Mouse (Mus musculus) liver, embryonic 16.5 days (tissue): Measurements from ENCODE around the gene Zfp791. TPM values are rescaled to one million over a fixed set of nuclear protein-coding genes. Genes with fewer than 3 reads are reported as not detected.

Experiments used
- ATAC-seq: fragments of 200-750 bp; cut with Nextera tagmentation; 2 replicates; pipeline ENCODE4 v1.8.0; 2017; ENCODE audit warnings: low read depth, mild to moderate bottlenecking, moderate number of reproducible peaks, moderate library complexity
- H3K27ac ChIP-seq: fragments of 300-500 bp; sonication (generic); 2 replicates; pipeline ENCODE4 v1.5.1; 2014; ENCODE audit warnings: mild to moderate bottlenecking, low read length
- H3K27me3 ChIP-seq: fragments of 300-500 bp; sonication (generic); 2 replicates; pipeline ENCODE4 v1.6.1; 2014; ENCODE audit warnings: low read depth, low read length, mixed read lengths; ENCODE audit not compliant: control insufficient read depth, insufficient read depth
- H3K36me3 ChIP-seq: fragments of 300-500 bp; sonication (generic); 2 replicates; pipeline ENCODE4 v1.6.1; 2014; ENCODE audit warnings: mild to moderate bottlenecking; ENCODE audit not compliant: control insufficient read depth, insufficient read depth
- H3K4me1 ChIP-seq: fragments of 300-500 bp; sonication (generic); 2 replicates; pipeline ENCODE4 v1.6.1; 2014; ENCODE audit warnings: low read depth, low read length, mixed read lengths; ENCODE audit not compliant: control insufficient read depth
- H3K4me2 ChIP-seq: fragments of 300-500 bp; sonication (generic); 2 replicates; pipeline ENCODE4 v1.6.1; 2014; ENCODE audit warnings: low read depth, low read length, mixed read lengths
- H3K4me3 ChIP-seq: fragments of 300-500 bp; sonication (generic); 2 replicates; pipeline ENCODE4 v1.5.1; 2014; ENCODE audit warnings: low read depth, mild to moderate bottlenecking, low read length
- H3K9ac ChIP-seq: fragments of 300-500 bp; sonication (generic); 2 replicates; pipeline ENCODE4 v1.6.1; 2014; ENCODE audit warnings: low read depth, low read length
- H3K9me3 ChIP-seq: fragments of 300-500 bp; sonication (generic); replicated peaks from 2 replicates; pipeline ENCODE4 v1.6.1; 2016; ENCODE audit warnings: low read length; ENCODE audit not compliant: control insufficient read depth
- WGBS: fragments of 180-500 bp; shearing (Covaris S2); extraction: QIAGEN DNeasy Blood & Tissue Kit; methylation state at CpG from one replicate; pipeline ENCODE4 v1.1.7; 2014; ENCODE audit not compliant: insufficient replicate concordance; 5-methylcytosine and 5-hydroxymethylcytosine counted together
- microRNA-seq: library from miRNA; unstranded; fragments of <30 nt; microRNA quantifications from one replicate; pipeline ENCODE4, GENCODE M21; 2016
- polyA plus RNA-seq: library from polyadenylated mRNA; unstranded; fragments of >200 nt; fragmentation: Nextera tagmentation; extraction: Ambion mirVana; gene quantifications from 2 replicates; pipeline ENCODE4 v1.2.1, GENCODE M21; 2015

Zfp791 gene
- polyA plus RNA-seq, 1 experiment from 2014 or later, result 3.4 TPM

DNA sequence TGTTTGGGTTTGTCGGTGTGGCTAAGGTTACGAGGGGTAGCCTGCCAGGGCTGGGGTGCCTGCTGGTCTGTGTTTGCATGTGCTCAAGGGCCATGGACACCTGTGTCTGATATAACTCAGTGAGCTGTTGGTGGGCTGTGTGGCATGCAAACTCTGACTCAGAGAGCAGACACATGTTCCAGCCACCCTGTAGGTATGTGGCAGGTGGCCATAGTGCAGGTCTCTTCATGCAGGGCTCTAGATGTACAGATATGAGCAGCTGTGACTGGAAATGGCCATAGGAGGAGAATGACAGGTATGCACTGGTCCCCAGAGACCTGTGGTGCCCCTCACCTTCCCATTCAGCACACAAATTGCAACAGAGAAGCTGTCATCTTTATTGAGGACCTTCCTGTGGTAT, 55.7 kb downstream of the Zfp791 start:
- H3K9me3 ChIP-seq, result no peaks in the 10 kb centered on the region
- WGBS, result 77% methylated on average over 2 of the region's 2 CpGs
- ATAC-seq, result no peak

DNA sequence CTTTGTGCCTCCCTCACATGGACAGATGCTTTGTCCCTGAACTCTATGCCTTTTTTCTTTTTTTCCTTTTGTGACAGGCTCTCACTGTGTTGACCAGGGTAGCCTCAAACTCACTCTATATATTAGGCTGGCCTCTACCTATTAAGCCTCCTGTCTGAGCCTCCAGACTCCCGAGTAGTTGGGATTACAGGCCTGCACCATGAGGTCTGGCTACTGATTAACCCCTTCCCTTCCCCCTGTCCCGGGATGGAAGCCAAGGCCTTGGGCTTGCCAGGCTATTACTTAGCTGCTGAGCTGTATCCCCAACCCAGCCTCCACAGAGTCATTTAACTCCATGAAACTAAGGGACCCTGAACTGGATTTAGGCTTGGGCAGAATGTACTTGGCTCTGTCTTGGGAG, 57.7 kb downstream of the Zfp791 start:
- H3K4me2 ChIP-seq, result no peak overlapping the region
- no peak overlapping the region for H3K27ac ChIP-seq
- no peak overlapping the region for H3K4me3 ChIP-seq
- H3K9me3 ChIP-seq, result no peaks in the 10 kb centered on the region
- H3K9ac ChIP-seq, result no peak overlapping the region
- H3K4me1 ChIP-seq, result peaks cover 9% of the 10 kb centered on the region
- 47% methylated on average over 2 of the region's 2 CpGs for WGBS
- peak; percentile 73 for ATAC-seq
- no peaks in the 10 kb centered on the region for H3K27me3 ChIP-seq
- H3K36me3 ChIP-seq, result no peaks in the 10 kb centered on the region

More for the DNA sequence above, 55.7 kb downstream of the Zfp791 start:
- Histone ChIP-seq H3K4me2 (no peak overlapping the region), H3K4me1 (peaks cover 13% of the 10 kb centered on the region), H3K9ac (no peak overlapping the region), H3K27me3 (no peaks in the 10 kb centered on the region), H3K27ac (no peak overlapping the region), H3K36me3 (no peaks in the 10 kb centered on the region), H3K4me3 (no peak overlapping the region)

DNA sequence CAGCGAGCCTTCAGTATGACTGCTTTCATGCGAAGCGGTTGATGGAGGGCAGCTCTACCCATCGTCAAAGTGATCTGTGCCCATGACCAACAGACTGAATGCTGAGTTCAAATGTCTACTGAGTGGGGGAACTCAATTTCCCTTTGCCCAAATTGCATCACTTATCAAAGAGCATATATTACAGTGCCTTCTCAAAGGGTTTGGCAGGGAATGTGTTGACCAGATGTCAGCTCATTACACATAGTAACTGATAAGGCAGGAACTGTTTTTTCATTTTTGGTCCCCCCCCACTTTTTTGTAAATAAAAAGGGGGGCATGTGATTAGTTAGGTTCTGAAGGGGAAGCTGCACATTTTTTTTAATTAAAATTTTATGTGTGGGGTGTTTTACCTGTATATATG, 60.3 kb downstream of the Zfp791 start:
- no peaks in the 10 kb centered on the region for H3K36me3 ChIP-seq
- H3K4me3 ChIP-seq, result no peak overlapping the region
- no peaks in the 10 kb centered on the region for H3K27me3 ChIP-seq
- ATAC-seq, result no peak
- no peak overlapping the region for H3K27ac ChIP-seq
- H3K9me3 ChIP-seq, result no peaks in the 10 kb centered on the region
- H3K4me2 ChIP-seq, result no peak overlapping the region
- 83% methylated on average over 4 of the region's 4 CpGs for WGBS
- peaks cover 10% of the 10 kb centered on the region for H3K4me1 ChIP-seq
- H3K9ac ChIP-seq, result no peak overlapping the region

DNA sequence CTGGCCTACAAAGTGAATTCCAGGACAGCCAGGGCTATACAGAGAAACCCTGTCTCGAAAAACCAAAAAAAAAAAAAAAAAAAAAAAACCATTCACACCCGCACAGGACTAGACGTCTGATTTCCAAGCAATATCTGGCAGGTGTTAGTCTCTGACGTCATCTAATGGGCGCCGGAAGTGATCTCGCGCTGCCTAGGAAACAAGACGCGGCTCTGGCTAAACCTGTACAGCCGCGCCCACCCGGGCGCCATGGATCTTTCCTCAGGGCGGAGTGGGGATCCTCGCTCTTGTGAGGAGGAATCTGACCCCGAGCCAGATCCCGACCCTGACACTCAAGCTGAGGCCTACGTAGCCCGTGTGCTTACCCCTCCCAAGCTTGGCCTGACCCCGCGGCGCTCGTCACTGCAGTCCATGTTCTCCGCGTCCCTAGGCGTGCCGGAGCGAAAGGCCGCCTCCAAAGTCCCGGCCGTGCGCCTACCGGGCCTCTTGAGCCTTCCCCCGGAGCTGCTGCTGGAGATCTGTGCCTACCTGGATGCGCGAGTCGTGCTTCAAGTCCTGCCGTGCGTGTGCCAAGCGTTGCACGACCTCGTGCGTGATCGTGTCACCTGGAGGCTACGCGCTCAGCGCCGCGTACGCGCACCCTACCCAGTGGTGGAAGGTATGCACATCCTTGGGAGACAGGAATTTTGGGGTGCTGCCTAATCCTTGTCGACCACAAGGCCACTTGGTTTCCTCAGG, 62.8 kb downstream of the Zfp791 start, which contains the start of gene Fbxw9:
Fbxw9 (plus strand) TSS at position 177 of the 738 bp plus-strand sequence.
- H3K4me2 ChIP-seq, result peak within 1 kb of the TSS; percentile 94
- H3K27me3 ChIP-seq, result no peaks in the 10 kb centered on the region
- H3K27ac ChIP-seq, result no peak within 1 kb of the TSS; the same call in 1 of the 2 replicates
- peak; percentile 84 for ATAC-seq
- peak within 1 kb of the TSS; percentile 82 for H3K4me3 ChIP-seq
- under 1% methylated on average over 52 of the region's 53 CpGs for WGBS
- H3K4me1 ChIP-seq, result peaks cover 10% of the 10 kb centered on the region
- H3K36me3 ChIP-seq, result peaks cover 13% of the 10 kb centered on the region
- no peaks in the 10 kb centered on the region for H3K9me3 ChIP-seq
- peak within 1 kb of the TSS; percentile 68 for H3K9ac ChIP-seq

Small RNAs within 50 kb of the gene (microRNA-seq; reads per million reads assigned to microRNA genes)
- gene Gm23388 (8.4 reads per million, percentile 24 among the genes with 10 or more reads in this experiment), gene Mir7070 (1.5 reads per million)

Other genes with a start within 250 kb of the Zfp791 start
- gene Gcdh, start 229.2 kb downstream of the Zfp791 start, polyA plus RNA-seq, result 65.7 and 73.0 TPM in 2 replicates
- gene Klf1, start 221.2 kb downstream of the Zfp791 start, polyA plus RNA-seq, result 394 and 409 TPM in 2 replicates
- 12.5 and 13.6 TPM in 2 replicates for gene Dnase2a, start 214.5 kb downstream of the Zfp791 start, polyA plus RNA-seq
- 0.09 and 0.15 TPM in 2 replicates for gene Mast1, start 185.7 kb downstream of the Zfp791 start, polyA plus RNA-seq
- 0.20 and 0.44 TPM in 2 replicates for gene Rtbdn, start 176.1 kb downstream of the Zfp791 start, polyA plus RNA-seq
- gene Gm49661, start 153.7 kb downstream of the Zfp791 start, polyA plus RNA-seq, result 0.45 and 1.4 TPM in 2 replicates
- gene Prdx2, start 153.5 kb downstream of the Zfp791 start, polyA plus RNA-seq, result 1,724 and 1,773 TPM in 2 replicates
- 91.6 and 98.1 TPM in 2 replicates for gene Rnaseh2a, start 153.3 kb downstream of the Zfp791 start, polyA plus RNA-seq
- 10.6 and 16.5 TPM in 2 replicates for gene Junb, start 144.4 kb downstream of the Zfp791 start, polyA plus RNA-seq
- gene Hook2, start 132.5 kb downstream of the Zfp791 start, polyA plus RNA-seq, result 8.5 and 9.5 TPM in 2 replicates
- gene Best2, start 108.6 kb downstream of the Zfp791 start, polyA plus RNA-seq, result not detected in 2 replicates
- gene Asna1, start 97.8 kb downstream of the Zfp791 start, polyA plus RNA-seq, result 48.6 and 55.8 TPM in 2 replicates
- 49.2 and 50.0 TPM in 2 replicates for gene Trir, start 96.3 kb downstream of the Zfp791 start, polyA plus RNA-seq
- 17.7 and 17.8 TPM in 2 replicates for gene Tnpo2, start 86.2 kb downstream of the Zfp791 start, polyA plus RNA-seq
- 10.3 and 10.4 TPM in 2 replicates for gene Fbxw9, start 63.0 kb downstream of the Zfp791 start, polyA plus RNA-seq
- gene Gm5741, start 55.1 kb downstream of the Zfp791 start, polyA plus RNA-seq, result not detected in 2 replicates
- 23.5 and 25.7 TPM in 2 replicates for gene Dhps, start 51.3 kb downstream of the Zfp791 start, polyA plus RNA-seq
- 56.0 and 58.2 TPM in 2 replicates for gene Wdr83os, start 42.4 kb downstream of the Zfp791 start, polyA plus RNA-seq
- gene Wdr83, start 41.8 kb downstream of the Zfp791 start, polyA plus RNA-seq, result 22.0 and 23.6 TPM in 2 replicates
- gene Man2b1, start 39.8 kb downstream of the Zfp791 start, polyA plus RNA-seq, result 38.7 and 44.4 TPM in 2 replicates
- not detected in 2 replicates for gene Cks1brt, start 28.8 kb upstream of the Zfp791 start, polyA plus RNA-seq
- not detected in 2 replicates for gene Olfr371, start 102.9 kb upstream of the Zfp791 start, polyA plus RNA-seq
- 68.3 and 78.3 TPM in 2 replicates for gene Orc6, start 176.5 kb upstream of the Zfp791 start, polyA plus RNA-seq
- 88.1 and 93.8 TPM in 2 replicates for gene Vps35, start 176.7 kb upstream of the Zfp791 start, polyA plus RNA-seq